Mouse (Mus musculus): Measurements from ENCODE around the gene Aif1l.

GRCm38 (mm10) chr2:32008716-32009115, 58.8 kb downstream of the Aif1l start:
- TF ChIP-seq TAL1 (conservative IDR thresholded peaks at IDR 0.05; ENCODE audit: low read depth, low read length) (no peak), CTCF (IDR thresholded peaks at IDR 0.05; ENCODE audit: low read depth, low read length) (no peak)
